Mouse (Mus musculus): ENCODE measurements around the gene Acox1. TPM values are rescaled to one million over a fixed set of nuclear protein-coding genes. Genes with fewer than 3 reads are reported as not detected.

Acox1 gene
- polyA plus RNA-seq, 1 experiment from 2014 or later: 22.4 TPM

DNA sequence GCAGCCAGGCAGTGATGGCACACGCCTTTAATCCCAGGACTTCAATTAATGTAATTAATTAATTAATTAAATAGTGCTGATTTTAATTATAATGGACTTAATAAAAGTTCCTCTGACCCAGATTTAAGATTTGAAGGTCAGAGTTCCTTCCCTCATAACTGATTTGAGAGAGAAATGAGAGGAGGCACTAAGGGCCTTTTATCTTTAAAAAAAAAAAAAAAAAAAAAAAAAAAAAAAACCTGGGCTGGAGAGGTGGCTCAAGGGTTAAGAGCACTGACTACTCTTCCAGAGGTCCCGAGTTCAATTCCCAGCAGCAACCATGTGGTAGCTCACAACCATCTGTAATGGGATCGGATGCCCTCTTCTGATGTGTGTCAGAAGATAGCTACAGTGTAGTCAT lies 9.8 kb upstream of the Acox1 start:
- no peak overlapping the region for H3K9ac ChIP-seq (replicated peaks; ENCODE audit: low read length)
- H3K36me3 ChIP-seq (replicated peaks; ENCODE audit: control insufficient read depth, insufficient read depth, low read depth, low read length): no peaks in the 10 kb centered on the region; the same call in 1 of the 2 replicates
- no peaks in the 10 kb centered on the region for H3K4me1 ChIP-seq (ENCODE audit: control insufficient read depth, insufficient read depth, low read length)
- DNase-seq (ENCODE audit: low spot score): no peak
- H3K4me2 ChIP-seq (ENCODE audit: low read depth, low read length): no peak overlapping the region
- H3K27ac ChIP-seq (replicated peaks; ENCODE audit: low read depth, low read length): no peak overlapping the region
- H3K4me3 ChIP-seq (ENCODE audit: low read depth, low read length): no peak overlapping the region
- no peaks in the 10 kb centered on the region for H3K9me3 ChIP-seq (replicated peaks; ENCODE audit: control insufficient read depth, low read length)
- no peak for ATAC-seq (replicated peaks; ENCODE audit: insufficient number of reproducible peaks, low FRiP score, low TSS enrichment, low read depth)
- WGBS: 78% methylated on average over 3 of the region's 3 CpGs
- no peaks in the 10 kb centered on the region for H3K27me3 ChIP-seq (ENCODE audit: control insufficient read depth, insufficient read depth, low read length)

DNA sequence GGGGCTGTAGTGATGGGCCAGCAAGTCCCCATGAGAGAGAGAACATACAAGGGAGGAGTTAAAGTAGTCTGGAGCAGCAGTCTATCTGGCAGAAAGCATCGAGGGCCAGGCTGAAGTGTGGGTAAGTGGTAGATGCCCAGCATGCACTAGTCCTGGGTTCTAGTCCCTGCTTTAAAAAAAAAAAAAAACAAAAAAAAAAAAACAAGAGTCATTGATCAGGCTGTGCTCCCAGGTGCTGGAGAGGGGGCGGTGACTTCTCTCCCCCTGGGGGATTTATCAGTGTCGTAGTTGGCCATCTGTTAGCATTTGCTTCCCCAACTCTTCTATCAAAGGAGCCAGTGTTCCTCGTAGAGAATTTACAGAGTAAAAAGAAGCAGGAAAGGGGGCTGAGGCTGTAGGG lies 7.8 kb upstream of the Acox1 start:
- ATAC-seq (replicated peaks; ENCODE audit: insufficient number of reproducible peaks, low FRiP score, low TSS enrichment, low read depth) (no peak), DNase-seq (ENCODE audit: low spot score) (no peak)
- Histone ChIP-seq H3K36me3 (replicated peaks; ENCODE audit: control insufficient read depth, insufficient read depth, low read depth, low read length) (no peaks in the 10 kb centered on the region; the same call in 1 of the 2 replicates), H3K9me3 (replicated peaks; ENCODE audit: control insufficient read depth, low read length) (no peaks in the 10 kb centered on the region), H3K4me1 (ENCODE audit: control insufficient read depth, insufficient read depth, low read length) (no peaks in the 10 kb centered on the region), H3K27me3 (ENCODE audit: control insufficient read depth, insufficient read depth, low read length) (no peaks in the 10 kb centered on the region), H3K9ac (replicated peaks; ENCODE audit: low read length) (no peak overlapping the region), H3K4me3 (ENCODE audit: low read depth, low read length) (no peak overlapping the region), H3K27ac (replicated peaks; ENCODE audit: low read depth, low read length) (no peak overlapping the region), H3K4me2 (ENCODE audit: low read depth, low read length) (no peak overlapping the region)
- WGBS: 62% methylated on average over 4 of the region's 4 CpGs

- Histone ChIP-seq H3K9me3 (replicated peaks; ENCODE audit: control insufficient read depth, low read length) (no peaks in the 10 kb centered on the region), H3K4me1 (ENCODE audit: control insufficient read depth, insufficient read depth, low read length) (no peaks in the 10 kb centered on the region), H3K27me3 (ENCODE audit: control insufficient read depth, insufficient read depth, low read length) (no peaks in the 10 kb centered on the region), H3K4me2 (ENCODE audit: low read depth, low read length) (no peak overlapping the region), H3K27ac (replicated peaks; ENCODE audit: low read depth, low read length) (no peak overlapping the region), H3K9ac (replicated peaks; ENCODE audit: low read length) (no peak overlapping the region), H3K4me3 (ENCODE audit: low read depth, low read length) (no peak overlapping the region), H3K36me3 (replicated peaks; ENCODE audit: control insufficient read depth, insufficient read depth, low read depth, low read length) (no peaks in the 10 kb centered on the region; the same call in 1 of the 2 replicates)
- WGBS: 85% methylated on average over 3 of the region's 3 CpGs
- DNase-seq (ENCODE audit: low spot score) (no peak), ATAC-seq (replicated peaks; ENCODE audit: insufficient number of reproducible peaks, low FRiP score, low TSS enrichment, low read depth) (no peak)
Measured at GRCm38 (mm10) chr11:116203150-116203549, 4.3 kb upstream of the Acox1 start.

GRCm38 (mm10) chr11:116201151-116201550 lies 2.3 kb upstream of the Acox1 start:
- 93% methylated on average over 2 of the region's 2 CpGs for WGBS
- Histone ChIP-seq H3K4me1 (ENCODE audit: control insufficient read depth, insufficient read depth, low read length) (no peaks in the 10 kb centered on the region), H3K27ac (replicated peaks; ENCODE audit: low read depth, low read length) (no peak overlapping the region), H3K9ac (replicated peaks; ENCODE audit: low read length) (no peak overlapping the region), H3K27me3 (ENCODE audit: control insufficient read depth, insufficient read depth, low read length) (no peaks in the 10 kb centered on the region), H3K4me2 (ENCODE audit: low read depth, low read length) (no peak overlapping the region), H3K36me3 (replicated peaks; ENCODE audit: control insufficient read depth, insufficient read depth, low read depth, low read length) (no peaks in the 10 kb centered on the region), H3K4me3 (ENCODE audit: low read depth, low read length) (no peak overlapping the region), H3K9me3 (replicated peaks; ENCODE audit: control insufficient read depth, low read length) (no peaks in the 10 kb centered on the region)
- ATAC-seq (replicated peaks; ENCODE audit: insufficient number of reproducible peaks, low FRiP score, low TSS enrichment, low read depth): no peak
- no peak for DNase-seq (ENCODE audit: low spot score)

DNA sequence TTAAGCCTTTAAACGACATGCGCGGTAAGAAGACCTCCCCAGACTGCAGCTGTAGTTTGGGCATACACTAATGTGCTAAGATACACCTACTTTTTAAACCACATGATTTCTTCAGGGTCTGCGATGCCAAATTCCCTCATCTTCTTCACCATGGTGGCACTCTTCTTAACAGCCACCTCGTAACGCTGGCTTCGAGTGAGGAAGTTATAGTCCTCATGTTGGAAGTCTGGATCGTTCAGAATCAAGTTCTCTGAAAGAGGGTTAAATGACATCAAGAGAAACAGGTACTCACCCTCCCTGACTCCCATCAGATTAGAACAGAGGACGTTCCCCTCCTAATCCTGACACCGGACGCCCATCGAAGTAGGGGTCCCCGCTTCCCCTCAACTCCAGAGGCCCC lies 713 bp downstream of the Acox1 start:
- H3K4me3 ChIP-seq (ENCODE audit: low read depth, low read length): peak overlapping the region; percentile 69

DNA sequence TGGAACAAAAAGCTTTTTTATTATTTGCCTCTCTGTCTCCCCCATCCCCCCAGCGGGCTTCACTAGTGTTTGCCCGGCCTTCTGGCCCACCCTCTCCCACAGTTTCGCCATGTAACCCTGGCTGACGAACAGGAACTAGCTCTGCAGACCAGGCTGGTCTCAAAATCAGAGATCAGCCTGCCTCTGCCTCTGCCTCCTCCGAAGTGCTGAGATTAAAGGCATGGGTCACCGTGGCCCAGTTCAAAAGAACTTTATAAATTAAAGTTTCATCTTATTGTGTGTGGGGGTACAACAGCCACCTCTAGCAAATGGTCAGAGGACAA lies 1.3 kb downstream of the Acox1 start:
- no peak overlapping the region for H3K4me3 ChIP-seq (ENCODE audit: low read depth, low read length)
- no peaks in the 10 kb centered on the region for H3K27me3 ChIP-seq (ENCODE audit: control insufficient read depth, insufficient read depth, low read length)
- H3K9me3 ChIP-seq (replicated peaks; ENCODE audit: control insufficient read depth, low read length): no peaks in the 10 kb centered on the region
- H3K4me2 ChIP-seq (ENCODE audit: low read depth, low read length): no peak overlapping the region
- H3K9ac ChIP-seq (replicated peaks; ENCODE audit: low read length): no peak overlapping the region
- WGBS: 94% methylated on average over 6 of the region's 6 CpGs
- no peak for ATAC-seq (replicated peaks; ENCODE audit: insufficient number of reproducible peaks, low FRiP score, low TSS enrichment, low read depth)
- no peak overlapping the region for H3K27ac ChIP-seq (replicated peaks; ENCODE audit: low read depth, low read length)
- no peaks in the 10 kb centered on the region for H3K36me3 ChIP-seq (replicated peaks; ENCODE audit: control insufficient read depth, insufficient read depth, low read depth, low read length)
- H3K4me1 ChIP-seq (ENCODE audit: control insufficient read depth, insufficient read depth, low read length): no peaks in the 10 kb centered on the region
- DNase-seq (ENCODE audit: low spot score): no peak

More for the DNA sequence above, 713 bp downstream of the Acox1 start:
- H3K4me2 ChIP-seq (ENCODE audit: low read depth, low read length): peak overlapping the region; percentile 64
- H3K9me3 ChIP-seq (replicated peaks; ENCODE audit: control insufficient read depth, low read length): no peaks in the 10 kb centered on the region
- 27% methylated on average over 13 of the region's 13 CpGs for WGBS
- H3K27ac ChIP-seq (replicated peaks; ENCODE audit: low read depth, low read length): no peak overlapping the region
- no peaks in the 10 kb centered on the region for H3K4me1 ChIP-seq (ENCODE audit: control insufficient read depth, insufficient read depth, low read length)
- H3K36me3 ChIP-seq (replicated peaks; ENCODE audit: control insufficient read depth, insufficient read depth, low read depth, low read length): no peaks in the 10 kb centered on the region
- no peaks in the 10 kb centered on the region for H3K27me3 ChIP-seq (ENCODE audit: control insufficient read depth, insufficient read depth, low read length)
- ATAC-seq (replicated peaks; ENCODE audit: insufficient number of reproducible peaks, low FRiP score, low TSS enrichment, low read depth) (peak; percentile 8; the same call in 1 of the 2 replicates), DNase-seq (ENCODE audit: low spot score) (no peak)
- H3K9ac ChIP-seq (replicated peaks; ENCODE audit: low read length): peak overlapping the region; percentile 73

DNA sequence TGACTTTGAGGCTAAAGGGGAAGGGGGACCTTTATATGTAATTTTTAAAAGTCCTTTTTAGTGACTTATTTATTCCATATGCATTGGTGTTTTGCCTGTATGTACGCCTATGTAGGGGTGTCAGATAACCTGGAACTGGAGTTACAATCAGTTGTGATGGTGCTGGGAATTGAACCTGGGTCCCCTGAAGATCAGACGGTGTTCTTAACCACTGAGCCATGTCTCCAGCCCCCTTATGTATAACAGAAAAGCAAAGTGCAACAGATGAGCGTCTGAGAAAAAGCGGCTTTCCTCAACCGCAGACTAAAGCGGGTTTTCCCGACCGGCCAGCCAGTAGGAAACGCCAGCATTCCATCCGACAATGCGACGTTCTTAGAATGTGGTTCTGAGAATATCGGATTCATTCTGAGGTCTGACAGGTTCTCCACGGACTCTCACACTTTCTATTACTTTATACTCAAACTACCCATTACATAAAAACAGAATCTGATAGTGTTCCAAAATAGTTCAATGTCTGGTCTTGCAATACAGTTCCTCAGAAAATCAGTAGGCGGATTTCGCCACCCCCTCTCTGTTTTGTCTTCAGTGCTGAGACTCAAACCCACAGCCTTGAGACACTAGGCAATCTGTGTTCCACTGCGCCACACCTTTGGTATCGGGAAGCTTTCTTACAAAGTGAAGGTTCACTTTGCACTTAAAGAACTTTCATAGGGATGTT lies 1.8 kb downstream of the Acox1 start:
- Histone ChIP-seq H3K27me3 (ENCODE audit: control insufficient read depth, insufficient read depth, low read length) (no peaks in the 10 kb centered on the region), H3K4me1 (ENCODE audit: control insufficient read depth, insufficient read depth, low read length) (no peaks in the 10 kb centered on the region), H3K4me2 (ENCODE audit: low read depth, low read length) (no peak overlapping the region), H3K27ac (replicated peaks; ENCODE audit: low read depth, low read length) (no peak overlapping the region), H3K4me3 (ENCODE audit: low read depth, low read length) (no peak overlapping the region), H3K9ac (replicated peaks; ENCODE audit: low read length) (no peak overlapping the region), H3K36me3 (replicated peaks; ENCODE audit: control insufficient read depth, insufficient read depth, low read depth, low read length) (no peaks in the 10 kb centered on the region), H3K9me3 (replicated peaks; ENCODE audit: control insufficient read depth, low read length) (no peaks in the 10 kb centered on the region)
- ATAC-seq (replicated peaks; ENCODE audit: insufficient number of reproducible peaks, low FRiP score, low TSS enrichment, low read depth) (no peak), DNase-seq (ENCODE audit: low spot score) (no peak)
- 93% methylated on average over 18 of the region's 18 CpGs for WGBS

- DNase-seq (ENCODE audit: low spot score) (no peak), ATAC-seq (replicated peaks; ENCODE audit: insufficient number of reproducible peaks, low FRiP score, low TSS enrichment, low read depth) (no peak)
- WGBS: 93% methylated on average over 3 of the region's 3 CpGs
Measured at GRCm38 (mm10) chr11:116196336-116196735, 2.5 kb downstream of the Acox1 start.

More at GRCm38 (mm10) chr11:116196336-116196735, 2.5 kb downstream of the Acox1 start:
- Histone ChIP-seq H3K27me3 (ENCODE audit: control insufficient read depth, insufficient read depth, low read length) (no peaks in the 10 kb centered on the region), H3K4me2 (ENCODE audit: low read depth, low read length) (no peak overlapping the region), H3K4me3 (ENCODE audit: low read depth, low read length) (no peak overlapping the region), H3K4me1 (ENCODE audit: control insufficient read depth, insufficient read depth, low read length) (no peaks in the 10 kb centered on the region), H3K9me3 (replicated peaks; ENCODE audit: control insufficient read depth, low read length) (no peaks in the 10 kb centered on the region), H3K27ac (replicated peaks; ENCODE audit: low read depth, low read length) (no peak overlapping the region), H3K9ac (replicated peaks; ENCODE audit: low read length) (no peak overlapping the region), H3K36me3 (replicated peaks; ENCODE audit: control insufficient read depth, insufficient read depth, low read depth, low read length) (no peaks in the 10 kb centered on the region)

All from embryonic facial prominence, embryonic 11.5 days (tissue).